25 mouse cellular contexts compared by ENCODE assay signal in genomic region chr5:116016542-116016941, GRCm38 (mm10).
"Had no signal": no experiment of that assay in that cellular context is flagged by ENCODE, and none has a peak within 500 bp of the region (broad histone marks: within the 10 kb centered on the region; RNA-seq: fewer than 3 reads in every experiment).

No protein-coding gene starts in this region.

- H3K27me3 ChIP-seq: heart, embryonic 13.5 days; heart, embryonic 15.5 days; hindbrain, embryonic 13.5 days; hindbrain, embryonic 15.5 days; kidney, embryonic 15.5 days; limb, embryonic 13.5 days; limb, embryonic 15.5 days; liver, embryonic 13.5 days had no signal

- H3K9me3 ChIP-seq: heart, embryonic 13.5 days; heart, embryonic 15.5 days; hindbrain, embryonic 13.5 days; hindbrain, embryonic 15.5 days; kidney, embryonic 15.5 days; limb, embryonic 13.5 days; limb, embryonic 15.5 days; liver, embryonic 13.5 days had no signal

- H3K4me1 ChIP-seq: hindbrain, embryonic 15.5 days; limb, embryonic 13.5 days; limb, embryonic 15.5 days had no signal

- H3K4me3 ChIP-seq: heart, embryonic 13.5 days; heart, embryonic 15.5 days; hindbrain, embryonic 13.5 days; hindbrain, embryonic 15.5 days; kidney, embryonic 15.5 days; limb, embryonic 13.5 days; limb, embryonic 15.5 days; liver, embryonic 13.5 days had no signal

- H3K4me2 ChIP-seq: heart, embryonic 11.5 days; heart, embryonic 13.5 days; heart, embryonic 15.5 days; hindbrain, embryonic 13.5 days; hindbrain, embryonic 15.5 days; kidney, embryonic 15.5 days; limb, embryonic 13.5 days; limb, embryonic 15.5 days; liver, embryonic 13.5 days had no signal

- DNase-seq: gastrocnemius, postnatal 14 days; gastrocnemius, postnatal 36 days; heart, adult 18-20 months; heart, postnatal 14 days; heart, postnatal 36 days; kidney, adult 11 months; kidney, adult 2 months; kidney, adult 9 months; kidney, postnatal 14 days; kidney, postnatal 36 days; layer of hippocampus, adult 9-11 months; layer of hippocampus, postnatal 36 days; left cerebral cortex, postnatal 4 days; liver, embryonic 13.5 days had no signal

- H3K9ac ChIP-seq: heart, embryonic 13.5 days; heart, embryonic 15.5 days; hindbrain, embryonic 13.5 days; hindbrain, embryonic 15.5 days; kidney, embryonic 15.5 days; limb, embryonic 13.5 days; limb, embryonic 15.5 days; liver, embryonic 13.5 days had no signal

- ATAC-seq: hindbrain, postnatal 0 days; intestine, embryonic 16.5 days had no signal

- H3K27ac ChIP-seq: heart, embryonic 13.5 days; heart, embryonic 15.5 days; hindbrain, embryonic 13.5 days; hindbrain, embryonic 15.5 days; hindbrain, postnatal 0 days; kidney, embryonic 15.5 days; kidney, postnatal 0 days; limb, embryonic 13.5 days; limb, embryonic 15.5 days; liver, embryonic 13.5 days had no signal
